Mouse (Mus musculus): Measurements from ENCODE around the gene Ywhae. TPM values are rescaled to one million over a fixed set of nuclear protein-coding genes. Genes with fewer than 3 reads are reported as not detected.

Ywhae gene
- polyA plus RNA-seq, 1 experiment from 2014 or later, result 192 TPM

Other genes with a start within 250 kb of the Ywhae start
- 24.1 and 25.3 TPM in 2 replicates for gene Prpf8, start 246.1 kb upstream of the Ywhae start, polyA plus RNA-seq (2015; fragmentation: Nextera tagmentation; extraction: Ambion mirVana)
- 3.8 and 4.7 TPM in 2 replicates for gene Rilp, start 222.8 kb upstream of the Ywhae start, polyA plus RNA-seq (2015; fragmentation: Nextera tagmentation; extraction: Ambion mirVana)
- 2.5 and 3.4 TPM in 2 replicates for gene Scarf1, start 219.3 kb upstream of the Ywhae start, polyA plus RNA-seq (2015; fragmentation: Nextera tagmentation; extraction: Ambion mirVana)
- gene Slc43a2, start 201.2 kb upstream of the Ywhae start, polyA plus RNA-seq (2015; fragmentation: Nextera tagmentation; extraction: Ambion mirVana), result 4.4 and 4.5 TPM in 2 replicates
- 23.8 and 25.4 TPM in 2 replicates for gene Pitpna, start 144.8 kb upstream of the Ywhae start, polyA plus RNA-seq (2015; fragmentation: Nextera tagmentation; extraction: Ambion mirVana)
- 15.8 and 17.9 TPM in 2 replicates for gene Inpp5k, start 101.9 kb upstream of the Ywhae start, polyA plus RNA-seq (2015; fragmentation: Nextera tagmentation; extraction: Ambion mirVana)
- 21.0 and 24.1 TPM in 2 replicates for gene Myo1c, start 82.4 kb upstream of the Ywhae start, polyA plus RNA-seq (2015; fragmentation: Nextera tagmentation; extraction: Ambion mirVana)
- gene Crk, start 53.6 kb upstream of the Ywhae start, polyA plus RNA-seq (2015; fragmentation: Nextera tagmentation; extraction: Ambion mirVana), result 30.4 and 32.6 TPM in 2 replicates
- gene Doc2b, start 63.2 kb downstream of the Ywhae start, polyA plus RNA-seq (2015; fragmentation: Nextera tagmentation; extraction: Ambion mirVana), result 0.04 TPM in 1 of 2 replicates, not detected in the other
- 0.47 and 0.94 TPM in 2 replicates for gene Rph3al, start 205.6 kb downstream of the Ywhae start, polyA plus RNA-seq (2015; fragmentation: Nextera tagmentation; extraction: Ambion mirVana)